Mouse (Mus musculus) layer of hippocampus, postnatal 25 days (tissue): ENCODE measurements at regions not wholly inside any gene's neighbourhood (a gene's known extent, or its start where the extent isn't known, plus 50 kb on each side); places are given as distances from the start of the nearest gene placed in this dataset.
A peak's percentile ranks its signal among the peaks of the same experiment; 100 is the strongest.
"Not testable (repeated sequence)": the region's sequence is repeated elsewhere in the genome, so short reads cannot be mapped to it uniquely, and the experiment has no call there.

Experiments used
- DNase-seq, 2 experiments: peaks; one replicate each; pipeline ENCODE4 v3.0.0; 2022; ENCODE audit warnings: mixed read lengths in 2 of 2, low spot score in 1 of 2; ENCODE audit errors: extremely low spot score in 1 of 2

- DNase-seq, result no peak
Measured at GRCm38 (mm10) chr17:16571403-16571802, 492.5 kb upstream of the Zfp960 start.

- no peak for DNase-seq
Measured at GRCm38 (mm10) chr17:16588791-16589190, 475.1 kb upstream of the Zfp960 start.

DNA sequence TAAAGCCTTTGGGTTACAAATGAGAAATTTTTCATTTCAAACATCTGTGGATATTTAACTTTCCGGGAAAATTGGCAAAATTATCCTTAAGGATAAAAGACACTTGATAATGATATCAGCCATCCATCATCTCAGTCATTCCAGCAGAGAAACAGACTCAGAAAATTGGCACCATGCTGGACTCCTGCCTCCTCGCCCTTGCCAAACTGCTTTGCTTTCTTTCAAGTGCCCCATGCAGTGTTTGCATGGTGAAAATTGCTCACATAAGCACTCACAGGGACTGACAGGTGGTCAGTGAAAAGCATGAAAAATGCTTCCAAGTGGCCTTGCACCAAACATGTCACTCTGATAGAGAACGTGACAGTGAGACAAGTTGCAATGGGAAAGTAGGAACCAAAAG lies 464.2 kb upstream of the Zfp960 start:
- no peak for DNase-seq

- no peak for DNase-seq
Measured at GRCm38 (mm10) chr17:16612405-16612979, 451.4 kb upstream of the Zfp960 start.

GRCm38 (mm10) chr17:16621931-16622556 lies 441.9 kb upstream of the Zfp960 start:
- DNase-seq, result no peak

DNA sequence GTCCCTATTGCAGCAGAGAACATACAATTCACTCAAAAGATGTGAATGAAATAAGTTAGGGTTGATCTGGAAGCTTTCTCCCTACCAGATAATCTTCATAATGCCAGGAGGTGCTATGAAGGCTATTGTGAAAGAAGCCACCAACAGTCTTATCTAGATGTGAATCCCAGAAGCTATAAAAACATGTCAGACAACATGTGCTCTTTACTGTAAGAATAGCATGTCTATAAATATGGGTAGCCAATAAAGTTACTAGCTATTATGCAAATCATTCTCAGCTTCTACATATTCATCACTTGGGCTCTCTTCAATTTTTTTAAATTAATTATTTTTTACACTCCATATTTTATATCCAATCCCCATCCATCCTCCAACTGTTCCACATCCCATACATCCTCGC lies 434.1 kb upstream of the Zfp960 start:
- DNase-seq, result no peak

DNA sequence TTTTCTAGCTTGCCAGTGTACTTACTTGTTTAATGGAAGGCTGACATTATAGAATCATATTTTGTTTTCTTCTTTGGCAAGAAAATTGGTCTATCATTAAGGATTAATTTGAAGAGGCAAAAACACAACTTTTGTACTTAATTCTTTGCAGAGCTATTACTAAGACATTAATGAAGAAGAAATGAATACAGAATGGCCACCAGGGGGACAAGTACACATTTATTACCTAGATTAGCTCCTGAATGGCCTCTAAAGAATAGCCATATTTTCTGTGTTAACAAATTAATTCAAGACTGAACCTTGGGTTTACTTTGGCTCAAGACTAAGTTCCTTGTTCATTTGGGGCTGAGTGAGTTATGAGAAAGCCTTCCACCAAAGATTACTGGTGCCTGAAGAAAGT lies 430.5 kb upstream of the Zfp960 start:
- no peak for DNase-seq

GRCm38 (mm10) chr17:16637463-16637862 lies 426.4 kb upstream of the Zfp960 start:
- DNase-seq, result no peak

DNA sequence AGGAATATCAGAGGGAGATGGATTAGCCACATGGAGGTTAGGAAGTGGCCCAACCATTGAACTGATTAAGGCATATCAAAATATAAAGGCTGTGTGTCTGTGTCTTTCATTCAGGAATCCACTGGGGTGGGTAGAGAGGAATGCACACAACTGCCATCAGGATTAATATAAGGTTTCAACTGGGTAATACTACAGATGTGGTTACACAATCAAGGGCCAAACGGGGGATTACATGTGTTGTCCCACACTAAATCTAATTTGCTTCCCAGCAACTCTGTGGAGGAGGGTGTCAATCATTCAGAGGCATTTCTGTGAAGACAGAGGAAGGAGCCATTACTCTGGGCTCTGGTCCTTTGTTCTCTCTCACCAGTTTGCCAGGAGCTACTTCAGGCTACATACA lies 416.0 kb upstream of the Zfp960 start:
- DNase-seq, result no peak

GRCm38 (mm10) chr17:16665253-16665652 lies 398.7 kb upstream of the Zfp960 start:
- DNase-seq, result no peak

- no peak for DNase-seq
Measured at GRCm38 (mm10) chr17:16667606-16668005, 396.3 kb upstream of the Zfp960 start.

DNA sequence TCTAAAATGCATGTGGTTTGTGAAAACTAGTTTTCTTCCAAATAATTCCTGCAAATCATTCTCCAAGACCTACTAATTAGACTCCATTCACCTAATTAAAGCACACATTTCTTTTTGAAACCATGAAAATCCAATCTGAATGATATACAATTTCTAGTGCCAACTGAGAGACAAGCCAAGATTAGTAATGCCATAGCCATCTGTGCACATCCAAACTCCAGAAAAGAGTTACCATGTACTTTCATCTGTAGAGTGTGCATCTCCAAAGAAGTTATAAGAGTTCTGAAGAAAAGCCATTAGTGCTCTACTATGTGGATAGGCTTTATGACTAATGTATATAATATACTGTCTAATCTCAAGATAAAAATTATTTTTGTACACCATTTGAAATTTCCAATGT lies 359.7 kb upstream of the Zfp960 start:
- no peak for DNase-seq

GRCm38 (mm10) chr17:16705890-16706289 lies 358.0 kb upstream of the Zfp960 start:
- no peak for DNase-seq

GRCm38 (mm10) chr17:16726904-16727303 lies 337.0 kb upstream of the Zfp960 start:
- DNase-seq, result no peak

GRCm38 (mm10) chr17:16753090-16753489 lies 310.8 kb upstream of the Zfp960 start:
- no peak for DNase-seq

- DNase-seq, result not testable (repeated sequence)
Measured at GRCm38 (mm10) chr17:16770587-16770986, 293.3 kb upstream of the Zfp960 start.

DNA sequence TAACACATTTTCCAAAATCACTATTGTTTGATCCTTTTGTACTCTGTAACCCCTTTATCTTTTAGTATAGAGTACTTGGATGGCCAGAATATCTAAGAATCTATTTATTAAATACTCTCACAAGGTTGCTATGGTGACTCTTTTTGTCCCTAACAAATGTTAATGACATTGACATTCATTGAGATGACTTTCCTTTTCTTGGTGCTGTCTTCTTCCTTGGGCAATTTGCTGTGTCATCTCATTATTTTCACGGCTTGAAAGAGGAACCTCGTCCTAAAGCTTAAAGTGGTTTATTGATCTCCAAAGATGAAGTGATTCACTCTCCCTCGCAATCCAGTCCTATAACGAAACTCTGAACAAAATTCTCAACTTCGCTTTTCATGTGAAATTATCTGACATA lies 265.6 kb upstream of the Zfp960 start:
- no peak for DNase-seq

GRCm38 (mm10) chr17:16804986-16805385 lies 258.9 kb upstream of the Zfp960 start:
- DNase-seq, result no peak

DNA sequence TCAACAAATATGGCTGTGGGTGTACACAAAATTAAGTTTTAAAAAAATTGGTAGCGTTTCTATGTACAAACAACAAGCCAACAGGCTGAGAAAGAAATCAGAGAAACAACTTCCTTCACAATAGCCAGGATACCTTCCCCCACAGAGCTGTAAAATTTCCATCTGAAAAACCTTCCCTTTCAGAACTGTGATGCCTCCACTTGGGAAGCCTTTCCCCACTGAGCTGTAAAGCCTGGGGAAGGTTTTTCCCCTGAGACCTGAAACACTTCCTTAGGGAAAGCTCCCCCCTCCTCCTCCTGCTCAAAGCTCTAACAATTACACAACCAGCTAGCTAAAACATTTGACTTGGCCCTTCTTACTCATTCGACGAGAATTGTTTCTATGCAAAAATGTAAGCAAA lies 245.5 kb upstream of the Zfp960 start:
- no peak for DNase-seq

DNA sequence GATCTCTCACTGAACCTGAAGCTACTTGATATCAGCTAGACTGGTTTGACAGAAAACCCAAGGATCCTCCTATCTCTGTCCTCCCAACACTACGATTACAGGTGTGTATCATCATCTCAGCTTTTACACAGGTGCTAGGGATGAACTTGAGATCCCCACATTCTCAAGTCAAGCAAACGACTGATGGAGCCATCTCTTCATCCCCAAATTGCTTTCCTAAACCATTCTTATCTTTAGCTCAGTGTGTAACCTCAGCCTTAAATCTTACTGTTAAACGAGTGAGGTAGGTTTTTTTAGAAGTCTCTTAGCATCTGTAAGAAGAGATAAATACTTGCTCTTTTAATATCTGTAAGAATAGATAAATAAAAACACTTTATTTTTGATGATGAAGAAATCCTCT lies 242.2 kb upstream of the Zfp960 start:
- no peak for DNase-seq

- DNase-seq, result no peak
Measured at GRCm38 (mm10) chr17:16839152-16839551, 224.8 kb upstream of the Zfp960 start.

- DNase-seq, result no peak
Measured at GRCm38 (mm10) chr17:16860771-16861170, 203.1 kb upstream of the Zfp960 start.

- peak; percentile 8 to 74 for DNase-seq
Measured at GRCm38 (mm10) chr17:16900791-16901190, 163.1 kb upstream of the Zfp960 start.
